Mouse (Mus musculus) C2C12 (cell line): Measurements from ENCODE around the gene Slc9a3r1.

Experiments
- CEBPB ChIP-seq: IDR thresholded peaks from one replicate; pipeline ENCODE4 v1.6.1; 2011; ENCODE audit warnings: low read depth, mild to moderate bottlenecking, control low read depth, moderate library complexity
- CTCF ChIP-seq: IDR thresholded peaks from one replicate; pipeline ENCODE4 v1.5.1; 2011; ENCODE audit not compliant: control insufficient read depth, insufficient read depth, insufficient read length
- FOSL1 ChIP-seq: IDR thresholded peaks from one replicate; pipeline ENCODE4 v1.8.0; 2011; ENCODE audit warnings: mild to moderate bottlenecking, low read length; ENCODE audit not compliant: poor library complexity, insufficient read depth, severe bottlenecking
- MAX ChIP-seq: IDR thresholded peaks from one replicate; pipeline ENCODE4 v1.6.1; 2011; ENCODE audit warnings: mild to moderate bottlenecking, control low read depth
- MYOD1 ChIP-seq: IDR thresholded peaks from one replicate; pipeline ENCODE4 v1.6.1; 2011; ENCODE audit warnings: low read depth; ENCODE audit not compliant: control insufficient read depth, insufficient read length
- MYOG ChIP-seq: IDR thresholded peaks from one replicate; pipeline ENCODE4 v1.6.1; 2011; ENCODE audit not compliant: control insufficient read depth, insufficient read length; ENCODE audit errors: extremely low read depth
- USF1 ChIP-seq: IDR thresholded peaks from one replicate; pipeline ENCODE4 v1.6.1; 2011; ENCODE audit warnings: low read depth, mild to moderate bottlenecking, control low read depth, moderate library complexity

- TF ChIP-seq USF1 (no peak), FOSL1 (no peak), CTCF (no peak), MAX (no peak), MYOD1 (no peak), CEBPB (no peak), MYOG (no peak)
These were observed 32.8 kb downstream of the Slc9a3r1 start for GRCm38 (mm10) chr11:115195933-115196332.
